Mouse (Mus musculus): ENCODE measurements around the gene Olfr527. TPM values are rescaled to one million over a fixed set of nuclear protein-coding genes. Genes with fewer than 3 reads are reported as not detected.

Olfr527 gene
- polyA plus RNA-seq (2014; fragmentation: Nextera tagmentation; extraction: Ambion mirVana), result not detected in 2 replicates

DNA sequence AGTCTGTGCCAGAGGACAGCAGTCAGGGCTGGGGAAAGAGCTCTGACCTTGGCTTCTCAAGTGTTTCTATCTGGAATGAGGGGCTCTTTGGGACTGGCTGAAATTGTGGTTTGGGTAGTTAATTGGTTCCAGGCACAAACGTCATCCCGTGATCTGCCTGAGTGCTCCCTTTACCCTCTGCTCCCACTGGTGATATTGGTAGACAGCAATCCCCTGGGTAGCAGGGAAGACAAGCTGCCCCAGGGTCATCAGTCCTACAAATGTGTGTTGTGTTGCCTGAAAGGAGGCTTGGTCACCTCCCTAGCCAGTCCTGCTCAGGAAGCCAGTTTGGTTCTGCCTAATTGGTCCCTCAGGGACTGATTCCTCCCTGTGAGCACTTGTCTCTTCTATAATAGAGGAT lies at the start of gene Olfr527:
Gene Olfr527, plus strand, starts transcription at position 301 of the 400 bp plus-strand sequence.
- no peaks in the 10 kb centered on the region for H3K36me3 ChIP-seq (ENCODE audit: insufficient read depth)
- ATAC-seq (ENCODE audit: insufficient read depth), result no peak
- no peak within 1 kb of the TSS for H3K27ac ChIP-seq (ENCODE audit: low read depth)
- H3K4me3 ChIP-seq (ENCODE audit: low read depth, low read length), result no peak within 1 kb of the TSS
- no peaks in the 10 kb centered on the region for H3K27me3 ChIP-seq (ENCODE audit: insufficient read depth, low read length)
- TF ChIP-seq CTCF (IDR thresholded peaks at IDR 0.05; ENCODE audit: low read depth), result no peak
- H3K4me2 ChIP-seq, result no peak within 1 kb of the TSS
- H3K9ac ChIP-seq, result no peak within 1 kb of the TSS
- no peak for DNase-seq
- H3K9me3 ChIP-seq (ENCODE audit: low read depth, low read length), result no peaks in the 10 kb centered on the region
- H3K4me1 ChIP-seq (ENCODE audit: insufficient read depth), result no peaks in the 10 kb centered on the region
- 79% methylated on average over 2 of the region's 2 CpGs for WGBS

- no peaks in the 10 kb centered on the region for H3K27me3 ChIP-seq (ENCODE audit: insufficient read depth, low read length)
- 88% methylated on average over 9 of the region's 9 CpGs for WGBS
- no peak overlapping the region for H3K9ac ChIP-seq
- no peak for DNase-seq
- H3K27ac ChIP-seq (ENCODE audit: low read depth), result no peak overlapping the region
- no peak for ATAC-seq (ENCODE audit: insufficient read depth)
- H3K4me1 ChIP-seq (ENCODE audit: insufficient read depth), result no peaks in the 10 kb centered on the region
- no peaks in the 10 kb centered on the region for H3K9me3 ChIP-seq (ENCODE audit: low read depth, low read length)
- H3K4me3 ChIP-seq (ENCODE audit: low read depth, low read length), result no peak overlapping the region
- no peak for TF ChIP-seq CTCF (IDR thresholded peaks at IDR 0.05; ENCODE audit: low read depth)
- no peak overlapping the region for H3K4me2 ChIP-seq
- no peaks in the 10 kb centered on the region for H3K36me3 ChIP-seq (ENCODE audit: insufficient read depth)
These were observed 38.1 kb upstream of the Olfr527 start for GRCm38 (mm10) chr7:140295746-140296145.

DNA sequence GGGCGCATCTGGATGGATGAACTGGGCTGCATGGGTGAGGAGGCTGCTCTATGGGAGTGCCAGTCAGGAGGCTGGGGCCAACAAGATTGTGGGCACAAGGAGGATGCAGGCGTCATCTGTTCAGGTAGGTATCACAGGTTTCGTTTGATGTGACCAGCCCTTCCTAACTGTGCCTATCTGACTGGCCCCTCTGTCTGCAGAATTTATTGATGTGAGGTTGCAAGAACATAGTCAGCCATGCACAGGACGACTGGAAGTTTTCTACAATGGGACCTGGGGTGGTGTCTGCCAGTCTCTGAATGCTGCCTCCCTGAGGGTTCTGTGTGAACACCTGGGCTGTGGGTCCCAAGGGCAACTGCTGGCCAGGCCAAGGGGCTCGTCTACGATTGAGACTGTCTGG lies 36.9 kb upstream of the Olfr527 start:
- H3K27me3 ChIP-seq (ENCODE audit: insufficient read depth, low read length), result no peaks in the 10 kb centered on the region
- 69% methylated on average over 6 of the region's 6 CpGs for WGBS
- H3K4me3 ChIP-seq (ENCODE audit: low read depth, low read length), result no peak overlapping the region
- no peak overlapping the region for H3K4me2 ChIP-seq
- H3K36me3 ChIP-seq (ENCODE audit: insufficient read depth), result no peaks in the 10 kb centered on the region
- TF ChIP-seq CTCF (IDR thresholded peaks at IDR 0.05; ENCODE audit: low read depth), result no peak
- no peaks in the 10 kb centered on the region for H3K9me3 ChIP-seq (ENCODE audit: low read depth, low read length)
- H3K27ac ChIP-seq (ENCODE audit: low read depth), result no peak overlapping the region
- H3K4me1 ChIP-seq (ENCODE audit: insufficient read depth), result no peaks in the 10 kb centered on the region
- no peak overlapping the region for H3K9ac ChIP-seq
- no peak for ATAC-seq (ENCODE audit: insufficient read depth)
- no peak for DNase-seq

DNA sequence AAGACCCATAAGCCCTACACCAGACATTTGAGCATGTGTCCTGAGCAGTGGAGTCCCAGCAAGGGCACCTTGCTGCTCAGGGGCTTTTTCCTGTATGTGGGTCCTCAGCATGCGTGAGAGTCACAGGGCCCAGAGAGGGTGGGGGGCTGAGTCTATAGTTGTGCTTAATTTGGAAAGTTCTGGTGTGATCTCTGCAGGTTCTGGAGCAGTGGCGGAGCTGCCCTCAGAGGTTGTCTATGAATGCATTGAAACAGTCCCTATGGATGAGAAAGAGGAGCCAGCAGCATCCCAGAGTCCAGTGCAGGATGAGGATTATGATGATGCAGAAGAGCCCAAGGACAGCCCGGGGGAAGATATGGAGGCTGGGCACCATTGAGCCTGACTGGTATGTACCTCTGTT lies 34.4 kb upstream of the Olfr527 start:
- Histone ChIP-seq H3K4me3 (ENCODE audit: low read depth, low read length) (no peak overlapping the region), H3K27me3 (ENCODE audit: insufficient read depth, low read length) (no peaks in the 10 kb centered on the region), H3K36me3 (ENCODE audit: insufficient read depth) (no peaks in the 10 kb centered on the region), H3K4me2 (no peak overlapping the region), H3K9me3 (ENCODE audit: low read depth, low read length) (no peaks in the 10 kb centered on the region), H3K27ac (ENCODE audit: low read depth) (no peak overlapping the region), H3K4me1 (ENCODE audit: insufficient read depth) (no peaks in the 10 kb centered on the region), H3K9ac (no peak overlapping the region)
- ATAC-seq (ENCODE audit: insufficient read depth) (no peak), DNase-seq (no peak)
- no peak for TF ChIP-seq CTCF (IDR thresholded peaks at IDR 0.05; ENCODE audit: low read depth)
- WGBS, result 76% methylated on average over 3 of the region's 3 CpGs

GRCm38 (mm10) chr7:140319861-140320385 lies 13.9 kb upstream of the Olfr527 start:
- DNase-seq (no peak), ATAC-seq (ENCODE audit: insufficient read depth) (no peak)
- TF ChIP-seq CTCF (IDR thresholded peaks at IDR 0.05; ENCODE audit: low read depth), result no peak
- H3K4me3 ChIP-seq (ENCODE audit: low read depth, low read length), result no peak overlapping the region
- no peaks in the 10 kb centered on the region for H3K27me3 ChIP-seq (ENCODE audit: insufficient read depth, low read length)
- H3K27ac ChIP-seq (ENCODE audit: low read depth), result no peak overlapping the region
- no peaks in the 10 kb centered on the region for H3K36me3 ChIP-seq (ENCODE audit: insufficient read depth)
- 82% methylated on average over 3 of the region's 3 CpGs for WGBS
- H3K4me2 ChIP-seq, result no peak overlapping the region
- H3K9me3 ChIP-seq (ENCODE audit: low read depth, low read length), result no peaks in the 10 kb centered on the region
- H3K4me1 ChIP-seq (ENCODE audit: insufficient read depth), result no peaks in the 10 kb centered on the region
- H3K9ac ChIP-seq, result no peak overlapping the region

GRCm38 (mm10) chr7:140320558-140320957 lies 13.3 kb upstream of the Olfr527 start, which contains the start of gene Olfr525:
TSS of gene Olfr525 (plus strand) at chr7:140320858.
- H3K36me3 ChIP-seq (ENCODE audit: insufficient read depth), result no peaks in the 10 kb centered on the region
- ATAC-seq (ENCODE audit: insufficient read depth) (no peak), DNase-seq (no peak)
- no peak within 1 kb of the TSS for H3K9ac ChIP-seq
- no peaks in the 10 kb centered on the region for H3K27me3 ChIP-seq (ENCODE audit: insufficient read depth, low read length)
- H3K9me3 ChIP-seq (ENCODE audit: low read depth, low read length), result no peaks in the 10 kb centered on the region
- no peak within 1 kb of the TSS for H3K27ac ChIP-seq (ENCODE audit: low read depth)
- no peak within 1 kb of the TSS for H3K4me2 ChIP-seq
- TF ChIP-seq CTCF (IDR thresholded peaks at IDR 0.05; ENCODE audit: low read depth), result no peak
- H3K4me1 ChIP-seq (ENCODE audit: insufficient read depth), result no peaks in the 10 kb centered on the region
- 48% methylated on average over 1 of the region's 1 CpGs for WGBS
- no peak within 1 kb of the TSS for H3K4me3 ChIP-seq (ENCODE audit: low read depth, low read length)

DNA sequence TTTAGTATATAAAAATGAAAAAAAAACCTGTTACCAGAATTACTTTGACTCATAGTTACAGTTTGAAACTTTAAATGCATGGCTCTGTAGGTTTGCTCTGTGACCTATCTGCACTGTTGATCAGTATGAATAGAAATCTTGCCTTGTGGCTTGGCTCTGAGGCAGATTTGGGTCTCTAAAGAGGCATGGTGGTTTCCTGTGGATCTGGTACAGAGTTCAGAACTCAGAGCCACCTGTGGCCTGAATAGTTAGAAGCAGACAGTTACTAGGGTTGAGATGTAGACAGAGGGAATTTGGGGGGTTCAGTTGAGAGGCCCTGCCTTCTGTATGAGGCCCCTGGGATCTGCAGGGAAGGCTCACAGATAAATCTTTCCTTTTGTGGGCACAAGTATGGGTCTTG lies 12.7 kb upstream of the Olfr527 start:
- Histone ChIP-seq H3K36me3 (ENCODE audit: insufficient read depth) (no peaks in the 10 kb centered on the region), H3K4me2 (no peak overlapping the region), H3K27me3 (ENCODE audit: insufficient read depth, low read length) (no peaks in the 10 kb centered on the region), H3K4me3 (ENCODE audit: low read depth, low read length) (no peak overlapping the region), H3K9me3 (ENCODE audit: low read depth, low read length) (no peaks in the 10 kb centered on the region), H3K9ac (no peak overlapping the region), H3K4me1 (ENCODE audit: insufficient read depth) (no peaks in the 10 kb centered on the region), H3K27ac (ENCODE audit: low read depth) (no peak overlapping the region)
- no peak for TF ChIP-seq CTCF (IDR thresholded peaks at IDR 0.05; ENCODE audit: low read depth)
- DNase-seq (no peak), ATAC-seq (ENCODE audit: insufficient read depth) (no peak)
